Mouse (Mus musculus) leukemia stem cell, adult 10-12 weeks (primary cell): ENCODE data around the gene Olfr867. TPM values are rescaled to one million over a fixed set of nuclear protein-coding genes. Genes with fewer than 3 reads are reported as not detected.

ENCODE experiments used
- polyA plus RNA-seq: library from polyadenylated mRNA; stranded (reverse); fragments of >175 nt; gene quantifications from 2 replicates; pipeline ENCODE4 v1.2.3, GENCODE M21; 2012; ENCODE audit warnings: low replicate concordance

Olfr867 gene
- polyA plus RNA-seq: not detected in 2 replicates

DNA sequence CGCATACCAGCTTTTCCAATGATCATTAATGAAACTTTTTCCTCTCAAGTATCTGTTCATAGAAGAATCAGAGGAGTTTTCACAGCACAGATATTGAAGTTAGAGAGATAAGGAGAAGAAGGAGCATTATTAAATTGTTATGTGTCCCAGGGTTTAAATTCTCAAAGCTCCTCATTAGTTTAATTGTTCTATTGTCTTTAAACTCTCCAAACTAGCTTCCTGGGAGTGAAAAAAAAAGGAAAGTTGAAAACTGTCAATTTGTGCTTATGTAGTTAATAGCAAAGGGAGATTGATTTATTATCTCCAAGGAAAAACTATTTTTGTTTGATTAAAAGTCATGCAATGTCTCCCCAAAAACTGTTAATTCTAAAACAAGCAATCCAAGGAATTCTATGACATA, at the start of gene Olfr867:
Olfr867 (minus strand) TSS at position 101 of the 400 bp plus-strand sequence.

DNA sequence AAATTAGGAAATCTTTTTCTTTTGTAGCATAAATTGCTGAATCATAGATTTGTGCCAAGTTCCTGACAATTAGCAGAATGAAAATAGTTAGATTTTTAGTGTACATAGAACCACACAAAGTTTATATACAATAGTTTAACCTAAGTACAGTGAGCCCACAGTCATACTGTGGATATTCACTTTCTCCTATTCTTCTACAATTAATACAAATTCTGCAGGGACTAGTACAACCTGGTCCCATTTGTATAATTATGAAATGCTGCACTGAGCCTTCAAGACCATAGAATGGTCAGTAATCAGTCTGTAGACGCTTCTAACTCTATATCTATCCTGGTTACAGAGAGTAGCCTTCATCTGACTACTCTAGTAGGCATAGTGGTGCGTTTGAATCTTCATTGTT, 41.0 kb upstream of the Olfr867 start, which contains the start of gene Olfr868:
Olfr868 (plus strand) TSS at position 301 of the 400 bp plus-strand sequence.

DNA sequence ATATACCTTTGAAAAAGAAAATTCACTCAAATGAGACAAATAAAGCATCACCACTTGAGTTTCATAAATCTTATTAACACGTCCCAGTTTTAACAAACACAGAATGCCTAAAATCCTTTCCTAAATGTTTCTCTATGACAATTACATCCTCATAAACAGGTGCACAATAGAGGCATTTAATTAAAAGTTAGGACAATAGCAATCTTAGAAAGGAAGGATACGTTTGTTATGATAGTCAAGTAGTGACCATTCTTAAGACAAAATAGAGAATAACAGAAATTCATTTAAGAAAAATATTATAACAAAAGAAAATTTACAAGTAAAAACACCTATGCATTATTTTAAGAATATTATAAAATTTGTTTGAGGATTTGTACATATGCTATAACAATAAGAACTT, 29.4 kb downstream of the Olfr867 start, which contains the start of gene Olfr866:
Olfr866 (minus strand) TSS at position 101 of the 400 bp plus-strand sequence.

Other genes starting within 250 kb of the Olfr867 start
- gene Olfr860, start 207.8 kb downstream of the Olfr867 start, polyA plus RNA-seq: not detected in 2 replicates
- not detected in 2 replicates for gene Olfr862, start 169.6 kb downstream of the Olfr867 start, polyA plus RNA-seq
- not detected in 2 replicates for gene Olfr77, start 140.7 kb downstream of the Olfr867 start, polyA plus RNA-seq
- gene Olfr866, start 29.5 kb downstream of the Olfr867 start, polyA plus RNA-seq: not detected in 2 replicates
- gene Olfr868, start 41.1 kb upstream of the Olfr867 start, polyA plus RNA-seq: not detected in 2 replicates
- gene Olfr869, start 71.4 kb upstream of the Olfr867 start, polyA plus RNA-seq: not detected in 2 replicates
- not detected in 2 replicates for gene Olfr870, start 116.5 kb upstream of the Olfr867 start, polyA plus RNA-seq
- not detected in 2 replicates for gene Olfr871, start 154.6 kb upstream of the Olfr867 start, polyA plus RNA-seq
- gene Olfr872, start 179.6 kb upstream of the Olfr867 start, polyA plus RNA-seq: not detected in 2 replicates
- not detected in 2 replicates for gene Olfr39, start 224.8 kb upstream of the Olfr867 start, polyA plus RNA-seq
- 0.03 TPM in 1 of 2 replicates, not detected in the other for gene Olfr873, start 241.0 kb upstream of the Olfr867 start, polyA plus RNA-seq